Mouse (Mus musculus) layer of hippocampus, postnatal 36 days (tissue): ENCODE results near the gene Tmem92. TPM values are rescaled to one million over a fixed set of nuclear protein-coding genes. Genes with fewer than 3 reads are reported as not detected.
"Not testable (repeated sequence)": the region's sequence is repeated elsewhere in the genome, so short reads cannot be mapped to it uniquely, and the experiment has no call there.

Experiments
- DNase-seq, 2 experiments: peaks; one replicate each; pipeline ENCODE4 v3.0.0; 2022
- total RNA-seq, 2 experiments: library from RNA; stranded (reverse); gene quantifications; 2 replicates each; pipeline ENCODE4 v1.2.3; 2021

Gene Tmem92
- total RNA-seq: not detected

DNA sequence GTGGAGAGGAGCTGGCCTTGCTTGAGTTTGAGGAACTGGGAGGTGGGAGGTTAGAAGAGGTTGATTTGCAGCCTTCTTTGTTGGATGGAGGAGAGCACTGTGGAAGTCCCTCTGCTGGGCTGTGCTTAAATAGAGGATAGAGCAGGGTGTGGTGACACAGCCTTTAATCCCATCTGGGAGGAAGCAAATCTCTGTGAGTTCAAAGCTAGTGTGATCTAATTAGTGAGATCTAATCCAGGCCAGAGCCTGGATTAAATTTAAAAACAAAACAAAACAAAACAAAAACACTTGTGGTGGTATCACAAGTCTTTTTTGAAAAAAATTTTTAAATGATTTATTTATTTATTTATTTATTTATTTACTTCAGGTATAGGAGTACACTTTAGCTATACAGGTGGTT lies at the start of gene Tmem92:
Tmem92 (minus strand) TSS at position 101 of the 400 bp plus-strand sequence.
- no peak for DNase-seq

DNA sequence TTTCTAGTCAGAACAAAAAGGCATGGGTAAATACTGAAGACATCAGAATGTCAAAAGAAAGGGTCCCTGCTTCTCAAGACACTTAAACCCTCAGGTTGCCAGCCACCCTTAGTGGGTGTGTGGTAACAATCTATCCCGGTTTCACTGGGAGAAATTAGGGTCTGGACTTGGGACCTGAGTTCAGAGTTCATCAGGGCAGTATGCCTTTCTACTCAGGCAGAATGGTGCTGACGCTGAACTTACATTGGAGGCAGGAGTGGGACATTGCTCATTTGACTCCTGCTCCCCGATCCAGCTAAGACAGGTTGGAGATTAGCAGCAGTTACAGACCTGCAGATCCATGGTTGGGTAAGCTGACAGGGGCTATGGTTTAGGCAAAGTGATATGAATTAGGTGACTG lies 46.5 kb upstream of the Tmem92 start:
- no peak for DNase-seq

DNA sequence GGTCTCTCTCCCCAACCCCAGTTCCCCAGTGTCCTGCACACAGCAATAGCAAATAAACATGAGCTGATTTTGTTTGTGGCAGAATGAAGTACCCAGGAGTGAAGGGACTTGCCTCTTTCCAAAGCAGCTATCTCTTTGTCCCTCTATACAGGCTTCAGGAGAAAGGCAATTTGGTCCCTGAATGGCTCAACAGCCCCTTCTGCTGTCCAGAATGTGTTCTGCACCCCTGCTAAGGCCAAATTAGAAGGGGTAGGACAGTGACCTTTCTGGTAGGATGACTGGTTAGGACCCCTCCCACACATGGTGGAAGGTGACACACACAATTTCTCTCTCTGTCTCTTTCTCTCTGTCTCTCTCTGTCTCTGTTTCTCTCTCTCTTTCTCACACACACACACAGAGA lies 36.9 kb upstream of the Tmem92 start:
- peak in 1 of 2 experiments; percentile 6 for DNase-seq

DNA sequence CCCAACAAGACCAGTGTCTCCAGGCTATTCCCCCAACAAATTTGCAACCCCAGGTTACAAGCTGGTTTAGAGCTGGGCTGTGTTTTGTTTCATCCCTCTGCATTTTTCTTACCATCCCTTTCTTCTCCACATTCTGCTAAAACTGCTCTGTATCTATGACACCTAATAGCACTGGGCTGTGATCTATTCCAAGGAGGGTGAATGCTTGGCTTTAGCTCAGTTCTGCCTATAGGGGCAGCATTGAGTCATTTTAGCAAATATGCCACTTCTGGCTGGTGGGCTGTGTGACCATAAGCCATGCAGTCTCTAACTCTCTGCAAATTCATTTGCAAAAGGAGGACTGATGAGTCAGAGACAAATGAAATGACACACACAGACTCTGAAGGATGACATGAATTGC lies 36.4 kb upstream of the Tmem92 start:
- DNase-seq: not testable (repeated sequence)

- DNase-seq: not testable (repeated sequence)
These were observed 29.0 kb upstream of the Tmem92 start for GRCm38 (mm10) chr11:94811537-94811936.

GRCm38 (mm10) chr11:94791700-94792099 lies 9.2 kb upstream of the Tmem92 start:
- DNase-seq: no peak

DNA sequence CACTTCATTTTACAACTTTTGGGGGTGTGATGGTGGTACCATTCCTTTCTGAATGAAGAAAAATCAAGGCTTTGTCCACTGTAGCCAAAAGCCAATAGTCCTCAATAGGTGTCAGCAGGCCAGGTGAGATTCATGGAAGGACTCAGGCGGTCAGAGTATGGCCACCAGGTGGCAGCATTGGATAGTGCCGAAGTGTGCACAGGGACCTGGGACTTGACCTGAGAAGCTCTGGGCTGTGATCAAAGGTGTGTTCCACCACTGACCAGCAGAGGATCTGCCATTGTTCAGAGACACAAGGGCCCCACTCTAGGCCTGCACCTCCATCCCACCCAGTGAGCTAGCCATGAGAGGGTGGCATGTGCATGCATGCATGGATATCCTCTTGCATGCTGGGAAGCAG lies 2.7 kb upstream of the Tmem92 start:
- DNase-seq: peak; percentile 43 to 52

GRCm38 (mm10) chr11:94774887-94775497 lies 7.5 kb downstream of the Tmem92 start:
- no peak for DNase-seq

- DNase-seq: no peak
These were observed 8.7 kb downstream of the Tmem92 start for GRCm38 (mm10) chr11:94773851-94774250.

GRCm38 (mm10) chr11:94772363-94773055 lies 10.0 kb downstream of the Tmem92 start:
- no peak for DNase-seq

GRCm38 (mm10) chr11:94767241-94767640 lies 15.3 kb downstream of the Tmem92 start:
- DNase-seq: no peak

GRCm38 (mm10) chr11:94762775-94763174 lies 19.7 kb downstream of the Tmem92 start:
- DNase-seq: no peak

DNA sequence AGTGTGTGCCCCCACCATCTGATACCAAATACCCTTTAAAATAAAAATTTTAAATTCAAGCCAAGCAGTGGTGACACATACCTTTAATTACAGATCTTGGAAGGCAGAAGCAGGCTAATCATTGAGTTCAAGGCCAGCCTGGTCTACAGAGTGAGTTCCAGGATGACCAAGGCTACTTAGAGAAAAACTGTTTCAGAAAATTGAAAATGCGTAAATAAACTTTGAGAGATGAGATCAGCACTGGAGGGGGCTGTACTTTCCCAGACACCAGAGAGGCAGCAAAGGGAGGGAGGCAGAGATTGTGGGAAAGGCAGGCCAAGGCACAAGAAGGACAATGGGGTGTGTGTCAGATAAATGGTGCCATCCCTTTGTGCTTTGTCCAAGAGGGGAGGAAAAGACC lies 20.2 kb downstream of the Tmem92 start:
- no peak for DNase-seq

DNA sequence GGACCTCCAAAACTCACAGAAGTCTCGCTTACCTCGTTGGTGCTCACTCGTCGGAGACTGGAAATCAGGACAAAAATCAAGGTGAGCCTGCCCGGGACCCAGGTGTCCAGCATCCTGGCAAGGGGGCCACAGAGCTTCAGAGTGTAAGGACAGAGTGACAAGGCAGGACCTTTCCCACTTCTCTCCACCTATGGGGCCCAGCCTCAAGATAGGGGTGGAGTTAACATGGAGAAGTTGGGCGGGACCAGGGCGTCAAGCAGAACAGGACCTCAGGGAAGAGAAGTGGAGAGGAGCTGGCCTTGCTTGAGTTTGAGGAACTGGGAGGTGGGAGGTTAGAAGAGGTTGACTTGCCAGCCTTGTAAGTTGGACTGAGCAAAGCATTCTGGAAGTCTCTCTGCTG lies 21.7 kb downstream of the Tmem92 start:
- DNase-seq: no peak

DNA sequence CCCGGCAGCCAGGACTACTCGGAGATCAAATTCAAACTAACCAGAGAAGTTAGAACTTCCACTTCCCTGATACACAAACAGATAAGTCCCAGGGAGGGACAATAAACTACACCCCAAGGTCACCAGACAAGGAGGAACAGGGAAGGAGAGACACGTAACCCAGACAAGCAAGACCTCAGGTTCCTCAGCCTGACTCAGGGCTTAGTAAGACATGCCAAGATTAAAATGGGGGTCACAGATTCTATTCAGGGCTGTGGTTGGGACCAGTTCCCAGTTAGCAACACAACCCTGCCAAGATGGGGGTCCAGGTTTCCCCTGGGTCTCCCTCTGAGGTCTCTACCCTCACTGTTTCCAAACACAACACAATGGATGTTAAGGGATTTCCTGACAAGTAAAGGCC lies 22.1 kb downstream of the Tmem92 start:
- DNase-seq: no peak

DNA sequence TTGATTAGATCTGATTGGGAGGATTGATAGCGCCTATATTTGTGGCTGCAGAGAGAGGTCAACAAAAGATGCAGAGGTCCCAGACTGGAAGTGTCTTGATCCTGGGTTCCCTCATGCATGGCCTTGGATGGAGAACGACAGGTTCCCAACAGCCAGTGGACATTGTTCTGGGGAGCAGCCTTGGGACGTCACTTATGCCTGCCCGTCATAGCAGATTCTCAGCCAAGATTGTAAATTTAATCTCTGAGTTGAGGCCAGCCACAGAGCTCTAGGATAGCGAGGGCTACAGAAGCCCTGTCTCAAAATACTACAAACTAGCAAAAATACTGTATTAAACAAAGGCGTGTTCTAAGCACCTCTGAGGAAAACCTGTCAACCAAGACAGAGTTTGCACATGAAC lies 22.6 kb downstream of the Tmem92 start:
- DNase-seq: no peak

- no peak for DNase-seq
These were observed 29.4 kb downstream of the Tmem92 start for GRCm38 (mm10) chr11:94752946-94753713.

- no peak for DNase-seq
These were observed 40.7 kb downstream of the Tmem92 start, which contains the start of gene Cdc34b for GRCm38 (mm10) chr11:94741732-94742272. Gene Cdc34b, plus strand, starts transcription at chr11:94741782.

- DNase-seq: no peak
These were observed 46.8 kb downstream of the Tmem92 start for GRCm38 (mm10) chr11:94735746-94736145.

GRCm38 (mm10) chr11:94732773-94733172 lies 49.7 kb downstream of the Tmem92 start:
- no peak for DNase-seq

- no peak for DNase-seq
These were observed 51.3 kb downstream of the Tmem92 start for GRCm38 (mm10) chr11:94731229-94731628.

DNA sequence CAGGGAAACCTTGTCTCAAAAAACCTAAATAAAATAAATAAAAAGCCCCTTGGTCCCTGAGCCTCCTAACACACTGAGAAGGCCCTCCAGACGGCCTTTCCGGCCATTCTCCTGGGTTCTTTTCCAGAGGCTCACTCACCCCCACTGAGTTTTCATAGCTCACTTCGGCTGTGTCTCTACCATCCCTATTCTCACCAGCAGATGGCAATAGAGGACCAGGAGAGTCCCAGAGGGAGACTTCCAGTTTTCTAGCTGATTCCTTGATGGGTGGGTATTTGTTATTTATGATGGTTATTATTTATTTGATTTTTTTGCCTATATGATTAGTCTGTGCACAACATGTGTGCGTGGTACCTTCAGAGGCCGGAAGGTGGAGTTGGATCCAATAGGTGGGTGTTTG lies 52.2 kb downstream of the Tmem92 start:
- peak; percentile 40 to 69 for DNase-seq

- no peak for DNase-seq
These were observed 52.9 kb downstream of the Tmem92 start for GRCm38 (mm10) chr11:94729565-94729964.
